Mouse (Mus musculus) gastrocnemius, postnatal 10 days (tissue): Measurements from ENCODE around the gene Bax. TPM values are rescaled to one million over a fixed set of nuclear protein-coding genes. Genes with fewer than 3 reads are reported as not detected.
"Not testable (repeated sequence)": the region's sequence is repeated elsewhere in the genome, so short reads cannot be mapped to it uniquely, and the experiment has no call there.

Source experiments
- DNase-seq: peaks from one replicate; pipeline ENCODE4 v3.0.0; 2021; ENCODE audit warnings: mixed read lengths
- long read RNA-seq, 2 experiments: library from polyadenylated mRNA; stranded (forward); transcript quantifications; one replicate each; pipeline ENCODE4 v2.0.0; 2021
- total RNA-seq, 2 experiments: library from RNA; stranded (reverse); gene quantifications; 2 replicates each; pipeline ENCODE4 v1.2.3; 2021

The Bax gene
- 10 to 100 TPM; 29.4 to 29.6 TPM for total RNA-seq
- long read RNA-seq, experiment 1, transcript Bax-203 (5 exons, 1,100 nt): minor isoform, 9 of 22 reads
- long read RNA-seq, experiment 1, transcript Bax-201 (6 exons, 867 nt): major isoform, 10 of 22 reads
- long read RNA-seq, experiment 1, partial matches to known transcripts: 0 of 22 reads
- long read RNA-seq, experiment 1, other reads (novel, unspliced or antisense): 2 of 22 reads
- long read RNA-seq, experiment 2, transcript Bax-201 (6 exons, 867 nt): major isoform, 23 of 30 reads
- long read RNA-seq, experiment 2, transcript Bax-203 (5 exons, 1,100 nt): minor isoform, 5 of 30 reads
- long read RNA-seq, experiment 2, partial matches to known transcripts: 1 of 30 reads
- long read RNA-seq, experiment 2, other reads (novel, unspliced or antisense): 0 of 30 reads

DNA sequence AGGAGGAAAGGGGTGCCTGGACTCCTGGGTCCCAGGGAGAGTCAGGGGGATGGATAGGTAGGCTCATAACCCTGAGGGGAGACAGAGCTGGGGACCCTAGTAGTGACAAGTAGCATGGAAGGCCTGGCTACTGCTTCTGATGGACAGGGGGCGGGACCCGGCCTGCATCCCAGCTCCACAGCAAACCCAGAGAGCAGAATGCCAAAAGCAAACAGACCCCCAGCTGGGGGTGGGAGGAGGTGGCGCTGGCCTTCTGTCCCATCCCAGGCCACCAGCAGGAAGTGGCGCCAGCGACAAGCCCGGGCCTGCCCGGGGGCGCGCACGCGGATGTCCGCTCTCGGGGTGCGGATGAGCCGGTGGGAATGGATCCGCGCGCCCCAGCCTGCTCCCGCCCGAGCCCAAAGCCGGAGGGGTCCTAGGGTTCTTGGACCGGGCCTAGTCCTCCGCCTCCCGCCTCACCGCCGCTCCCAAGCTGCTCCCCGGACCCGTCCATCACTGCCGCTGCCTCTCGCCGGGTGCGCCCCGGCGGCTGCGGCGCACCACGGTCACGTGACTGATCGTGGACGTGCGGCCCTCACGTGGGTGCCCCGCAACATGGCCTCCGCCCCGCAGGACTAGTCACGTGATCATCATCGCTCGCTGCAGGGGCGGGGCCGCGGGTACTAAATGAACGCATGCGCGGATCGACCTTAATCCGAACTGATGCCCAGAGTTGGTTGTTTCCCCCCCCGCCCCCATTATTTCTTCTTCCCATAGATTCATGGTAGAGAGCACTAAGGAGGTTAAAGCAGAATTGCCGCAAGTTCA, at the start of gene Bax:
TSS of gene Bax (minus strand) at position 616 of the 807 bp plus-strand sequence.
- DNase-seq: peak; percentile 96

DNA sequence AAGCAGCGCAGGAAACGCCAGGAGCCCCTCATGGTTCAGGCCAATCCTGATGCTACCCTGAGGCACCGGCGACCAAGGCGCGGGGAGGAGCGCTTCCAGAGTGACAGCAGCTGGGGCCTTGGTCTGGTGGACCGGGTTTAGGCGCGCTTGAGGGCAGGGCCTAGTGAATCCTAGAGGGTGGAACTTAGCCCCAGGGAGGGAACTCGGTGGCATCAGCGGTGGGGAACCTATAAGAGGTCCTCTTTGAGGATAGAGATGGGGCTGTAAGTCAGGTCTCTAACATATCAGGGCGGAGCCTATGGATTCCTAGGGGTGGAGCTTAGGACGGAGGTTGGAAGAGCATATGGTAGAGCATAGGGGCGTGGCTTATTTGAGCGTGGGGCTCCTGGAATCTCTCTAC, 48.7 kb upstream of the Bax start:
- DNase-seq: no peak

DNA sequence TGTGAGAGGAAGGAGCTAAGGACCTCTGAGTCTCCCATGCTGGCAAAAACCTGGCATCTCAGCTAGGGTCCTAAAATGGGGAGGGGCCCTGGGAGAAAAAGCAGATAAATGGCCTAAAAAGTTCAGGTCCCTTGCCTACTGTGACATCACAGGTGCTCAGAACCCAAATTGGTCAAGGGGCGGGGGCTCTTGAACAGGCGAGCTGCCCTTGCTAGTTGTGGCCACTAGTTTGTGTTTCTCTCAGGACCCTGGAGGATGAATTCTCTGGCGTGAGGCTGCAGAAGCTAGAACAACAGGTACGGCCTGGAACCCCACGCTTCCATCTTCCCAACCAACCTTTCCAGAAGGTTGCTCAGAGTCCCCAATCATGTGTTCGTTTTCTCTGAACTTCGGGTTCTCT, 47.7 kb upstream of the Bax start:
- no peak for DNase-seq

DNA sequence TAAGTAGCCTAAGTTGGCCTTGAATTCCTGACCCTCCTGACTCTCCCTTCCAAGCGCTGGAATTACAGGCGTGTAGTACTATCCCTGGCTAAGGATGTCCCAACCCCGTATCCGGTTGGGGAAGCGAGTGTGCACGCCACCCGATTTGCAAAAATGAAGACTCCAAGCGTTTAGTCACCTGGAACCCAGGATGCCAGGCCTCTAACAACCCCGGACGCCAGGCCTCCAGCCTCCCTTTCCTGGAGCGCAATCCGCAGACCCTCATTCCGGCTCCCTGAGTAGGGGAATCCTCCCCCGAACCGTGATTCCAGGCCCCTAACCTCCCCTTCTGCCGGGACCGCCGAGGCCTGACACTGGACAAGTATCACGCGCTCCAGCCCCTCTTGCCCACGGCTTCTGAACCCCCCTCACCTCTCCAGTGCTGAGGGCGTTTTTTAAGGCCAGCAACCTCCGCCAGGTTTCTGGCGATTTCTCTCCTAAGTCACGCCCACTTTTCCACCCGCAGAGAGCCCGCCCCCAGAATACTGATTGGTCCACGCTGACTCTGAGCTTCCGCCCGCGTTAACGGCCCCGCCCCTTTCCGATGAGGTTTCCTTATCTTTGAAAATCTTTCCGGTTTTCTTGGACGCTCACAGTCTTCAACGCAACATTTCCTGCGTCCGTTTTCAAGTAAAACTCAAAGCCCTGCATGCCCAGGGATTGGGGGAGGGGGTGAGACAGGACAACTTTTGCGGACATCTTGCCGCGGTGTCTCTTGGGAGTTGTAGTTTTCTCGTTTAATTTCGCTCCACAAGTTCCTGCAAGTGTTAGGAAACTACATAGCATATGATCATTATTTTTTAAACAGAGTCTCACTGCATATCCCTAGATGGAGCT, 43.5 kb upstream of the Bax start, which contains the start of gene Nucb1:
TSS of gene Nucb1 (minus strand) at position 495 of the 876 bp plus-strand sequence.
- peak; percentile 86 for DNase-seq

DNA sequence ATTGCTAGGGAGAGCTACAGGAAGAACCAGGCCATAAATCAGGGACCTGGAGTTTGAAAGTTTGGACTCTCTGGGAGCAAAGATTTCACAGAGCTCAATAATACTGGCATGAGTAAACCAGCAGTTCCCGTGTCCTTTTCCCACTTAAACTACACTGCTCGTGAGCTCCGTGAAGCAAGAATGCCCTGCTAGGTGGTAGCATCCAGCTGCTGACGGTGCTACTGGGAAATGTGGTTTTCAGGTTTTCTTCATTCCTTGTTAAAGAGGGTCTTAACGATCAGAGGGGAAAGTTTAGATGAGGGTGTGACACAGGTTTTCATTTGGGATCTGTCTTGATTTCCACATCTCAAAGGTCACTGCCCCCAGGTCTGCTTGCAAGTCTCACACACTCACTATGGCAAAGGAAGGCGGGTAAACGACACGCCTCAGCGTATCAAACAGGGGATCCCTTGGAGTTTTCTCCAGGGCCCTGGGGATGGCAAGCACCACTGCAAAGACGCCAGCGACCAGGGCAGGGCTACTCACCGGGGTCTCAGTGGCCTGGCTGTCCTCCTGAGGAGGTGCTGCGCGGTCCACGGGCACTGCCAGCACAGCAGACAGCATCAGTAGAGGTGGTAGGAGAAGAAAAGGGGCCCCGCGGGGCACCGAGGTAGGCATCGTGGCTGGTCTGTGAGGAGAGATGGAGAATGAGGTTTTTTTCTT, 42.6 kb upstream of the Bax start:
- no peak for DNase-seq

DNA sequence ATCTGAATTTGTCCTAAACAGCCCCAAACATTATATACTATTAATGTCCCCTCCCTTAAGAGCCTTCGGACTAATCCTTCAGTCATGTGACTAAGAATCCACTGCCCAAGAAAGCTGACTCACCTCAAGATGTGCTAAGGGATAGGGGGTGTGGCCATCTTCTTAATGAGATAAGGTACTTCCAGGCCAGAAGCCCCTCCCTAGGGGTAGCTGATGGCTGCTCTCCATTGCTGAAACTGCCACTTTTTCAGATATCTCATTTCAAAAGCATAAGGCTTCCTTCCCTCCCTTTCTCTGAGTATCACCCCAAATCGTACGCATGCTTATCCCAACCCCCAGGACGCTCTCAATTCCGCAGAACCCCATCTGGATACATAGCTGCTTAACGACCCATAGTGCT, 41.9 kb upstream of the Bax start:
- no peak for DNase-seq

DNA sequence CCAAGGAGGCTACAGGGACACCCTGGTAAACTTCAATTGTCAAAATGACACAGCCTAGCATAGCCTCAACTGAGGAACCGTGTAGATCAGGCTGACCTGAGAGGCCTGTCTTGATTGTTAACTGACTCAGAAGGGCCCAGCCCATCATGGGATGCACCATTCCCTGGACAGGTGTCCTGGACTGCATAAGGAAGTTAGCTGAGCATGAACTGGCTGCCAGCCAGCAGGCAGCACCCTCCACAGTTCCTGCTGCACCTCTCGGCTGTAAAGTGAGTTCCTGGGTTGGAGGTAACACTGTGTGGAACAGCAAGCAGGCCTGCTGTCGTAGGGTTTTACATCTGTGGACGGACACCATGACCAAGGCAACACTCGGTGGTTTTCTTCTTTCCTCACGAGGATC, 40.9 kb upstream of the Bax start:
- no peak for DNase-seq

DNA sequence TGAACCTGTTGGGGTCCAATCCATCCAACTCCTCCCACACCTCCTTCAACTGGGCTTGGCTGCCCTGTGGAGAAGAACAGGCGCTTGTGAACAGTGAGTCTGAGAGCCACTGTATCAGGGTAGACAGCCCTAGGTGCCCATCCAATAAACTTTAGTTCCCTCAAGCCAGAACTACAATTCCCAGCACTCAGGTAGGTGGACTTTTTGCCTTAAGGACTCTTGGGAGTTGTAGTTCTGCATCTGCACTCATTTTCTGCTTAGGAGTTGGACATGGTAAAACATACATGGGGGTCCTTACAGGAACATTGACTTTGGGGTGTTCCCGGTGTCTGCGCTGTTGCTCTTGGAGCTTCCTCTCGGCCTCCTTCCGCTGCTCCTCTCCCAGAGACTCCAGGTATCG, 31.7 kb upstream of the Bax start:
- no peak for DNase-seq

DNA sequence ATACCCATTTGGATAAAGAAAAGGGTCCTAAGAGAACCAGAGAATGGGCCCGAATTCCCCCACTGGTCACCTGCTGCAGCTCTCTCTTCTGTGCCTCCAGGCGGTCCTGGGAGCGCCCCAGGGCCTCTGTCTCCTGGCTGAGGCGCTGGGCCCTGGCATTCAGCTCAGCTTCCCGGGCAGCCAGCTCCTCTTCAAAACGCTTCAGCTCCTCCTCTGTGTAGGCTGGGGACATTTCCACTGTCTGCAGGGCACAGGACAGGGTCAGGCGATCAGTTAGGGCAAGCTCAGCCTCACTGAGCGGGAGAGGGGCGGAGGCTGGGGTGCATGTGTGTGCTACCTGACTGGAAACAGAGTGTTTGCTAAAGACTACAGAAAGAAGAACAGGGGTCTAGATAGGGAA, 27.9 kb upstream of the Bax start:
- no peak for DNase-seq

DNA sequence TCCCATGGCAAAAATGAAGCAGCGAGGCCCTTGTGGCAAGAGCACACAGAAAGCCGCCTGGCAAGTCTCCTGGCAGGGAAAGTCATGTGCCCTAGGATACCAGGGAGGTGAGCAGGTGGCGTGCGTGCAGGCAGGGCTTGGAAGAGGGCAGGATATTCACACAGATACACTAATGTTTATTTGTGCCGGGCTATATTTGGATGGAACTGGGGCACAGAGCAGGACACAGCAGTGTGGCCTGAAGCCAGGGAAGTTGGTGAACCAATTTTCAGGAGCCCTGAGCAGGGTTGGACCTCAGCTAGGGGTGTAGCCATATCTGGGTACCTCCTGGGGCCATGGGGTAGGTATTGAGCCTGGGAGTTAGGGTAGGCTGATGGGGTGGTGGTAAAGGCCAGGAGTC, 26.3 kb upstream of the Bax start:
- DNase-seq: no peak

DNA sequence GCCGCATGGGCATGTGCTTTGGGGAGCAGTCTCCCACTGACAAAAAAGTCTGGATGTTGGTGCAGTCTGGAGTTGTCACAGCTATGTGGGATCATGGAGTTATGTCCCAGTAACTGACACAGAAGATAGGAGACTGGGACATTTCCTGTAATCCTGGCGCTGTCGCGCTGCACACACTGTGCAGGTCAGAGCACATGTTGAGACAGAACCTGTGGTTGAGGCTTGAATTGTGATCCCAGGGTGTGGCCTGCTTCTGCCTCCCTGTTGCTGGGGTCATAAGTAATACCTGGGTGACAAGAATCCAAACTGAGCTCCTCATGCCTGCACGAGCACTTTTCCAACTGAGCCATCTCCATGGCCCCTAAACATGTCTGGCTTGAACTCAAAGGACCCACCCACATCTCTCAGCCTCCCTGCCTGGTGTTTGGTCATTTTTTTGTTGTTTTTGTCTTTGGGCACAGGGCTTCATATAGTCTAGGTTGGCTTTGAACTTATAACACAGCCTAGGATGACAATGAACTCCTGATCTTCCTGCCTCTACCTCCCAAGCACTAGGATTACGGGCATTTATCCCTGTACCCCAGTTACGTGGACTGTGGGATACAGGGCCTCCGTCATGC, 25.6 kb upstream of the Bax start:
- DNase-seq: no peak

DNA sequence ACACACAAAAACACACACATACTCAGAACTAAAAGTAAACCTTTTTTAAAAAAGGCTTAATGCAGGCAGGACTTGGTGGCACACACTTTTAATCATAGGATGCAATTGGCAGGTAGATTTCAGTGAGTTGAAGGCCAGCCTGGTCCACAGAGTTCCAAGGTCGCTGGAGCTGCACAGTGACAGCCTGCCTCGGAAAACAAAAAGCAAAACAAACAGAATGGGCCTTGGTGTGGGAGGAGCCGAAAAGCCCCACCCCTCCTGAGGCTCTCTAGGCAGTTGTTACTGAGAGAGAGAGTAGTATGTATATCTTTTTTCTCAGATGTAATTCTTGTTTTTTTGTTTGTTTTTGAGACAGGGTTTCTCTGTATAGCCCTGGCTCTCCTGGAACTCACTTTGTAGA, 24.6 kb upstream of the Bax start:
- DNase-seq: no peak

DNA sequence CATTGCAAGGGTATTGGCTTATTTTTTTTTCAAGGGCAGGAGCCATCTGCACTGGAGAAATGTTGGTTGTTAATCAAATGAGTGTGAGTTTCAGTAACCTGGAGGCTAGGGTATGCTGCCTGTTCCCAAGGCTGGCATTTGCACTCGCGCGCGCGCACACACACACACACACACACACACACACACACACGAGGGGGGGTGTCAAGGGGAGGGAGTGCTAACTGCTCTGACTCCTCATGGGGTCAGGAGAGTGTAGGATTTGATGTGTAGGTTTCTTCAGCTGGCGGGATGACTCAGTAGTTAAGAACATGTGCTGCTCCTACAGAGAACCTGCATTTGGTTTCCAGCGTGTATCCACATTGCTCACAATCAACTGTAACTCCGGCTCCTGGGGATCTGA, 24.1 kb upstream of the Bax start:
- no peak for DNase-seq

DNA sequence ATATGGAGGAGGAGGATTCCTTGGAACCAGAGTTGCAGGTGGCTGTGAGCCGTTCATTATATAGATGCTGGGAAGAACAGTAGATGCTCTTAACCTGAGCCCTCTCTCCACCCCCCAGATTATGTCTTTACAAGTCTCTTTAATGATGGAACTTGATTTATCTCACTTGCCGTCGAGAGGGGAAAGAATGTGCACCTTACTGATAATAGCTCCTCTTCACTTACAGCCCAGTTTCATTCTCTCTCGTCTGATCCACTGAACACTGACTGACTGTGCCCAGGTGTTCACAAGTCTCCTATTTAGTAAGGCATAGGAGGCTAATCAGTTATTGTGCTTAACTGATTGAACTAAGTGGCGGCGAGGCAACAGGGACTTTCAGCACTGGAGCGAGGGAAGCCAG, 22.9 kb upstream of the Bax start:
- no peak for DNase-seq

DNA sequence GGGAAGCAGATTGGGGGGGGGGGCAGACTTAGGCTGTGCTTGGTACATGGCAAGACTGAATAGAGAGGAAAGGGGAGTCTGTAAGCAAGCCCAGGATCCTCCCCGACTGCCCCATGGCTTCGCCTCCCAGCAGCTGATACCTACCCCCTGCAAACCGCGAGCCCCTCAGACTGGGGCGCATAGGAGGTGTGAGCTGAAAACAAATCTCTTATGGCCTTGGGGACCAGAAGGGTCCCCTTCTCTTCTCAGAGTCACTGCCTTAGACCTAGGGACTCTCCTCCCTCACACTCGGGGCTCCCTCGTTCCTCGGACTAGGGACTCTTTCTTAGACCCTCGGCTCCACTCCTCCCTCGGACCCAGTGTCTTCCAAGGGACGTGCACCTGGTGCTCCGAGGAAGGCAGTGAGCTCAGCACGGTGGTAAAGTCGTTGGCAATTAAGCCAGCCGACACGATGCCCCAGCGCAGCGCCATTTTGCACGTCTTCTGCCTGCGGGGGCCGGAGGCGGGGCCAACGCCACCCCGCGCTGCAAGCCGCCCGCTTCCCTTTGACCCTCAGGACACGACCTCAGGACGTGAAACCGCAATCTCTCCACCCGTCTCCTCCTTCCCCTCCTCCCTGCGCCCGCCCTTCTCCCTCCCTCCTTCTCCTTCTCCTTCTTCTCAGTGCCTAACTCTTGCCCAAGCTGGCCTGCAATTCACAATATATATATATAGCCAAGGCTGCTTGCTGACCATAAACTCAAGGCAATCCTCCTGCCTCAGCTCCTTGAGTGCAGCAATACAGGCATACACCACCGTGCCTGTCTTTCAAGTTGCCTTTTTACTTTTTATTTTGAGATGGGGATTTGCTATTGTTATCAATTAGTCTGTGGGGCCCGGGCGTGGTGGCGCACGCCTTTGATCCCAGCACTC, 21.9 kb upstream of the Bax start, which contains the start of gene Dhdh:
TSS of gene Dhdh (minus strand) at position 513 of the 912 bp plus-strand sequence.
- DNase-seq: peak; percentile 67

DNA sequence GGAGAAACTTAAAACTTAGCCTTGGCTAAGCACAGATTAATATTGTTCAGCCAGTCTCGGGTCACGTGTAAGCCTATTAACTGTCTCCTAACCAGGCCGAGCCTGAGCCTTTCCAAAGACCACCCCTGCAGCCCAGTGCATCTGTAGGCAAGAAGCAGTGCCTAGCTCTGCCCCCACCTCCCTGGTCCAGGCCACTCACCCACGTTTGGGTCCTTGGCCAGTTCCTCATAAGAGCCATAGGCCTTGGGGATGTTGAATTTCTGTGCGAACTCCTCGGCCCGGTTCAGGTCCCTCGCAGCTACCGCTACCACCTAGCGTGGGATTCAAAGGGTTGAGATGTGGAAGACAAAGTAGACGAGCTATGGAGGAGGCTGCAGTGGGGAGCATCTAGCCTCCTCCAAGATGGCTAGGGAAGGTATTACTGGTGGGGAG, 21.2 kb upstream of the Bax start:
- DNase-seq: no peak

DNA sequence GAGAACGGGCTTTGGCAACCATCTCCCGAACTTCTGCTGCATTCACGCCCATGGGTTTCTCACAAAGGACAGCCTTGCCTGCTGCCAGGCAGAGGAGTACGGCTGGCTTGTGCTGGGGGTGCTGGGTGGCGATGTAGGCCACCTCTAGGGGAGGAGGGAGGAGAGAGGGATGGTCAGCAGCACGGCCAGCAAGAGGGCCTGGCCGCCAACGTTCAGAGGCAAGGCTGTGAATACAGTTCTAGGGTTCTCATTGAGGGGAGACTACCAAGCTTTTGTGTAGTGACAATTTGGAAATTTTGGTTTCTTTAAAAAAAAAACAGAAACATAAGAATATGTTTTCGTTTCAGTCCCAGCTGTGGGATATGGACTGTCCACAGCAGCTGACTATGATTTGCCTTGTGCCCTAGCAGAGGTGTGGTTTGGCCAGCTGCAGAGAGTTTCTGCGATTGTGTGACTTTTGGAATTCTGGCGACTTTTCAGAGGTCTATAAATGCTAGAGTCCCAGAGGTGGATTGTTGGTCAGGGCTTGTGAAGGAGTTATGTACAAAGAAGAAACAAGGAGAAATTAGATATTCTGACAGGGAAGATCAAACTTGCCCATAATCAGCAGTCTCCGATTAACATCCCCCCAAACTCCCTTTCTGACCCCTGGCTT, 20.2 kb upstream of the Bax start, which contains the start of gene Gm45808:
TSS of gene Gm45808 (minus strand) at position 51 of the 655 bp plus-strand sequence.
- no peak for DNase-seq

DNA sequence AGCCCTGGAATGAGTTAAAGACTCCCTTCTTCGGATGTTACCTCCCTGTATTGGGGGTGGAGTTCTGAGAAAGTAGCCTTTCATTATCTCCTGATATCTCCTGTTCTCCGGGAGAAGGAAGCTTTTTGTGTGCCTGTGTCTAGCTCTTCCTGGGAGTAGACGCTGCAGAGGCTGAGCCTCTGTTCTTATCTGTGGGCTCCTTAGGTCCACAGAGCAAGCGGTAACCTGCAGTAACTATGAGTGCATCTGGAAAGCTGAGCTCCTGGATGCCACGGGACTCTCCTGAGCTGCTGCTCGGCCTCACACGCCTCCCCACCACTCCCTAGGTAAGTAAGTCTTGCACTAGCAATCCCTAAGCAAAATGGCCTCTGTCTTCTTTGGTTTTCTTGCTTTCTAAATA, 19.5 kb upstream of the Bax start:
- no peak for DNase-seq

DNA sequence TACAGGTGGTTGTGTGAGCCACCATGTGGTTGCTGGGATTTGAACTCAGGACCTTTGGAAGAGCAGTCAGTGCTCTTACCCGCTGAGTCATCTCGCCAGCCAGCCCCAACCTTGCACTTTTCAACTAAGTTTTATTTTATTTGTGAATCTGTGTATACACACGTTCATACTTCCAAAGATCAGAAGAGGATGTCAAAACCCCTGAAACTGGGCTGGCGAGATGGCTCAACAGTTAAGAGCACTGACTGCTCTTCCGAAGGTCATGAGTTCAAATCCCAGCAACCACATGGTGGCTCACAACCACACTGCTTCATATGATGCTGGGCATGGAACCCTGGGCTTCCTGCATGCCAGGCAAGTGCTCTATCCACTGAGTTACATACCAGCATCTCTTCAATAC, 18.3 kb upstream of the Bax start:
- DNase-seq: not testable (repeated sequence)

DNA sequence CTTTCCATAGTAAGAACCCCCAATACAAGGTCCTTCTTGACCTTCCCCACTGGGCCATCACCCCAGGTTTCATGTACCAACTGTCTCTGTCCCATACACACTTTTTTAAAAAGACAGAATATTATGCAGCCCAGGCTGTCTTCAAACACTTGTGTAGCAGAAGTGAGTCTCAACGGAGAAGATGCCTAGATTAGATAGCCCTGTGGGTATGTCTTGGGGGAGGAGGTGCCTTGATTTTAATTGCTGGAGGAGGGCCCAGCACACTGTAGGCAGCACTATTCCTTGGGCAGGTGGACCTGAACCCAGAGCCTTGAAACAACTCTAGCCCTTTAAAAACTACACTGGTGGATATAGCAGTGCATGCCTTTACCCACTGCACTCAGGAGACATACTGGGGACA, 15.5 kb upstream of the Bax start:
- no peak for DNase-seq
